Mouse (Mus musculus) intestine, embryonic 15.5 days (tissue): ENCODE results near the gene Tmem127. TPM values are rescaled to one million over a fixed set of nuclear protein-coding genes. Genes with fewer than 3 reads are reported as not detected.
A peak's percentile ranks its signal among the peaks of the same experiment; 100 is the strongest.
"Not testable (repeated sequence)": the region's sequence is repeated elsewhere in the genome, so short reads cannot be mapped to it uniquely, and the experiment has no call there.

ENCODE experiments used
- ATAC-seq: fragments of 200-750 bp; cut with Nextera tagmentation; 2 replicates; pipeline ENCODE4 v1.8.0; 2017; ENCODE audit warnings: moderate TSS enrichment, moderate library complexity
- H3K27ac ChIP-seq: fragments of 300-500 bp; sonication (generic); 2 replicates; pipeline ENCODE4 v1.5.1; 2015; ENCODE audit warnings: mild to moderate bottlenecking, inconsistent platforms
- H3K27me3 ChIP-seq: fragments of 300-500 bp; sonication (generic); replicated peaks from 2 replicates; pipeline ENCODE4 v1.6.1; 2015; ENCODE audit warnings: inconsistent platforms
- H3K36me3 ChIP-seq: fragments of 300-500 bp; sonication (generic); 2 replicates; pipeline ENCODE4 v1.6.1; 2015; ENCODE audit warnings: inconsistent platforms
- H3K4me1 ChIP-seq: fragments of 300-500 bp; sonication (generic); replicated peaks from 2 replicates; pipeline ENCODE4 v1.6.1; 2015; ENCODE audit warnings: inconsistent platforms
- H3K4me2 ChIP-seq: fragments of 300-500 bp; sonication (generic); replicated peaks from 2 replicates; pipeline ENCODE4 v1.6.1; 2015; ENCODE audit warnings: mild to moderate bottlenecking, inconsistent platforms
- H3K4me3 ChIP-seq: fragments of 300-500 bp; sonication (generic); replicated peaks from 2 replicates; pipeline ENCODE4 v1.5.1; 2015; ENCODE audit warnings: inconsistent platforms
- H3K9ac ChIP-seq: fragments of 300-500 bp; sonication (generic); 2 replicates; pipeline ENCODE4 v1.6.1; 2015; ENCODE audit warnings: inconsistent platforms
- H3K9me3 ChIP-seq: fragments of 300-500 bp; sonication (generic); 2 replicates; pipeline ENCODE4 v1.6.1; 2016; ENCODE audit warnings: inconsistent platforms
- WGBS: fragments of 180-500 bp; shearing (Covaris S2); methylation state at CpG from one replicate; pipeline ENCODE4 v1.1.7; 2015; 5-methylcytosine and 5-hydroxymethylcytosine counted together
- polyA plus RNA-seq: library from polyadenylated mRNA; unstranded; fragments of >200 nt; fragmentation: Nextera tagmentation; extraction: Ambion mirVana; gene quantifications from 2 replicates; pipeline ENCODE4 v1.2.1, GENCODE M21; 2015

Tmem127 gene
- polyA plus RNA-seq, 1 experiment from 2014 or later, result 28.5 TPM

GRCm38 (mm10) chr2:127270300-127271041 is 22.8 kb downstream of the Tmem127 start:
- WGBS, result under 1% methylated on average over 64 of the region's 75 CpGs
- Histone ChIP-seq H3K36me3 (0 out of 2 replicates have a peak, but pooled peaks cover 4% of the 10 kb centered on the region), H3K27me3 (no peaks in the 10 kb centered on the region), H3K4me2 (peak overlapping the region; percentile 68), H3K27ac (peak overlapping the region; percentile 99), H3K9ac (peak overlapping the region; percentile 97), H3K9me3 (no peaks in the 10 kb centered on the region), H3K4me1 (0 out of 2 replicates have a peak, but pooled peaks cover 3% of the 10 kb centered on the region), H3K4me3 (peak overlapping the region; percentile 100)
- peak; percentile 96 for ATAC-seq

- Histone ChIP-seq H3K9ac (peak overlapping the region; percentile 97), H3K27ac (peak overlapping the region; percentile 99; the same call in 1 of the 2 replicates), H3K4me2 (peak overlapping the region; percentile 68), H3K9me3 (no peaks in the 10 kb centered on the region), H3K36me3 (0 out of 2 replicates have a peak, but pooled peaks cover 4% of the 10 kb centered on the region), H3K4me1 (0 out of 2 replicates have a peak, but pooled peaks cover 3% of the 10 kb centered on the region), H3K4me3 (peak overlapping the region; percentile 100), H3K27me3 (no peaks in the 10 kb centered on the region)
- ATAC-seq, result no peak
- WGBS, result 5% methylated on average over 8 of the region's 8 CpGs
These were observed 23.4 kb downstream of the Tmem127 start for GRCm38 (mm10) chr2:127271042-127271515.

GRCm38 (mm10) chr2:127272049-127272448 is 24.3 kb downstream of the Tmem127 start:
- H3K4me3 ChIP-seq, H3K9me3 ChIP-seq, H3K36me3 ChIP-seq, ATAC-seq, H3K4me1 ChIP-seq, H3K27ac ChIP-seq, H3K9ac ChIP-seq, H3K27me3 ChIP-seq: not testable (repeated sequence)
- 88% methylated on average over 4 of the region's 4 CpGs for WGBS
- peak overlapping the region; percentile 38; the same call in 1 of the 2 replicates for H3K4me2 ChIP-seq

GRCm38 (mm10) chr2:127272806-127273205 is 25.1 kb downstream of the Tmem127 start:
- ATAC-seq, result no peak
- no peak overlapping the region for H3K4me3 ChIP-seq
- no peak overlapping the region for H3K4me2 ChIP-seq
- H3K9me3 ChIP-seq, result no peaks in the 10 kb centered on the region
- H3K4me1 ChIP-seq, result 0 out of 2 replicates have a peak, but pooled peaks cover 3% of the 10 kb centered on the region
- 94% methylated on average over 3 of the region's 3 CpGs for WGBS
- H3K9ac ChIP-seq, result no peak overlapping the region
- H3K27me3 ChIP-seq, result no peaks in the 10 kb centered on the region
- H3K27ac ChIP-seq, result no peak overlapping the region
- 0 out of 2 replicates have a peak, but pooled peaks cover 4% of the 10 kb centered on the region for H3K36me3 ChIP-seq

- H3K27me3 ChIP-seq, result no peaks in the 10 kb centered on the region
- H3K4me3 ChIP-seq, result no peak overlapping the region
- 0 out of 2 replicates have a peak, but pooled peaks cover 4% of the 10 kb centered on the region for H3K36me3 ChIP-seq
- 90% methylated on average over 2 of the region's 2 CpGs for WGBS
- no peak overlapping the region for H3K4me2 ChIP-seq
- no peak overlapping the region for H3K9ac ChIP-seq
- H3K27ac ChIP-seq, result no peak overlapping the region
- no peaks in the 10 kb centered on the region for H3K9me3 ChIP-seq
- H3K4me1 ChIP-seq, result 0 out of 2 replicates have a peak, but pooled peaks cover 3% of the 10 kb centered on the region
- no peak for ATAC-seq
These were observed 26.9 kb downstream of the Tmem127 start for GRCm38 (mm10) chr2:127274590-127274989.

GRCm38 (mm10) chr2:127275551-127276320 is 28.0 kb downstream of the Tmem127 start:
- no peaks in the 10 kb centered on the region for H3K9me3 ChIP-seq
- no peak overlapping the region for H3K27ac ChIP-seq
- no peak for ATAC-seq
- no peak overlapping the region for H3K4me2 ChIP-seq
- H3K4me1 ChIP-seq, result 0 out of 2 replicates have a peak, but pooled peaks cover 3% of the 10 kb centered on the region
- H3K9ac ChIP-seq, result no peak overlapping the region
- 0 out of 2 replicates have a peak, but pooled peaks cover 4% of the 10 kb centered on the region for H3K36me3 ChIP-seq
- WGBS, result 70% methylated on average over 5 of the region's 5 CpGs
- no peaks in the 10 kb centered on the region for H3K27me3 ChIP-seq
- H3K4me3 ChIP-seq, result no peak overlapping the region

- Histone ChIP-seq H3K36me3 (no peaks in the 10 kb centered on the region), H3K4me3 (no peak overlapping the region), H3K27ac (no peak overlapping the region), H3K4me2 (no peak overlapping the region), H3K4me1 (0 out of 2 replicates have a peak, but pooled peaks cover 3% of the 10 kb centered on the region), H3K27me3 (no peaks in the 10 kb centered on the region), H3K9me3 (no peaks in the 10 kb centered on the region), H3K9ac (no peak overlapping the region)
- ATAC-seq, result no peak
These were observed 30.5 kb downstream of the Tmem127 start for GRCm38 (mm10) chr2:127278162-127278561.

- 66% methylated on average over 4 of the region's 4 CpGs for WGBS
- Histone ChIP-seq H3K27ac (no peak overlapping the region), H3K27me3 (no peaks in the 10 kb centered on the region), H3K9ac (no peak overlapping the region), H3K4me1 (no peaks in the 10 kb centered on the region), H3K9me3 (no peaks in the 10 kb centered on the region), H3K4me3 (no peak overlapping the region), H3K36me3 (peaks cover 39% of the 10 kb centered on the region), H3K4me2 (no peak overlapping the region)
- no peak for ATAC-seq
These were observed 44.5 kb downstream of the Tmem127 start for GRCm38 (mm10) chr2:127292250-127292649.

- Histone ChIP-seq H3K9ac (no peak overlapping the region), H3K27ac (no peak overlapping the region), H3K9me3 (no peaks in the 10 kb centered on the region), H3K4me3 (no peak overlapping the region), H3K36me3 (peaks cover 36% of the 10 kb centered on the region), H3K27me3 (no peaks in the 10 kb centered on the region), H3K4me2 (no peak overlapping the region), H3K4me1 (no peaks in the 10 kb centered on the region)
- no peak for ATAC-seq
- 94% methylated on average over 7 of the region's 7 CpGs for WGBS
These were observed 49.5 kb downstream of the Tmem127 start for GRCm38 (mm10) chr2:127297001-127297805.

GRCm38 (mm10) chr2:127298056-127298455 is 50.3 kb downstream of the Tmem127 start:
- 93% methylated on average over 1 of the region's 1 CpGs for WGBS
- peaks cover 35% of the 10 kb centered on the region for H3K36me3 ChIP-seq

GRCm38 (mm10) chr2:127300701-127301100 is 53.0 kb downstream of the Tmem127 start:
- H3K27me3 ChIP-seq, result no peaks in the 10 kb centered on the region
- no peak overlapping the region for H3K4me2 ChIP-seq
- no peaks in the 10 kb centered on the region for H3K9me3 ChIP-seq
- WGBS, result 79% methylated on average over 3 of the region's 3 CpGs
- H3K4me3 ChIP-seq, result no peak overlapping the region
- H3K36me3 ChIP-seq, result peaks cover 24% of the 10 kb centered on the region
- H3K4me1 ChIP-seq, result no peaks in the 10 kb centered on the region
- H3K9ac ChIP-seq, result no peak overlapping the region
- ATAC-seq, result no peak
- no peak overlapping the region for H3K27ac ChIP-seq

More at GRCm38 (mm10) chr2:127298056-127298455, 50.3 kb downstream of the Tmem127 start:
- no peaks in the 10 kb centered on the region for H3K4me1 ChIP-seq
- no peak for ATAC-seq
- H3K4me2 ChIP-seq, result no peak overlapping the region
- H3K27me3 ChIP-seq, result no peaks in the 10 kb centered on the region
- H3K27ac ChIP-seq, result no peak overlapping the region
- no peak overlapping the region for H3K4me3 ChIP-seq
- H3K9ac ChIP-seq, result no peak overlapping the region
- H3K9me3 ChIP-seq, result no peaks in the 10 kb centered on the region
